Mouse (Mus musculus) adrenal gland, adult 18-20 months (tissue): ENCODE results near the gene Gm8251. TPM values are rescaled to one million over a fixed set of nuclear protein-coding genes. Genes with fewer than 3 reads are reported as not detected.
"Not testable (repeated sequence)": the region's sequence is repeated elsewhere in the genome, so short reads cannot be mapped to it uniquely, and the experiment has no call there.

Experiments
- DNase-seq, 2 experiments: peaks; one replicate each; pipeline ENCODE4 v3.0.0; 2021 to 2022; ENCODE audit warnings: low spot score in 2 of 2
- long read RNA-seq, 2 experiments: library from polyadenylated mRNA; stranded (forward); transcript quantifications; one replicate each; pipeline ENCODE4 v2.0.0; 2021
- total RNA-seq, 2 experiments: library from RNA; stranded (reverse); gene quantifications; 1 replicate in 1 of 2; 2 replicates in 1 of 2; pipeline ENCODE4 v1.2.3; 2021

Gene Gm8251
- total RNA-seq, result under 1 TPM in 1 of 2 experiments, not detected in 1; 0.03 TPM
- long read RNA-seq, experiment 1, result 0 reads
- long read RNA-seq, experiment 2, result 0 reads

GRCm38 (mm10) chr1:44061836-44062235, at the start of gene Gm8251:
Gene Gm8251 (minus strand): TSS chr1:44061936.
- DNase-seq, result no peak

GRCm38 (mm10) chr1:44102939-44103338, 41.2 kb upstream of the Gm8251 start:
- DNase-seq, result no peak

DNA sequence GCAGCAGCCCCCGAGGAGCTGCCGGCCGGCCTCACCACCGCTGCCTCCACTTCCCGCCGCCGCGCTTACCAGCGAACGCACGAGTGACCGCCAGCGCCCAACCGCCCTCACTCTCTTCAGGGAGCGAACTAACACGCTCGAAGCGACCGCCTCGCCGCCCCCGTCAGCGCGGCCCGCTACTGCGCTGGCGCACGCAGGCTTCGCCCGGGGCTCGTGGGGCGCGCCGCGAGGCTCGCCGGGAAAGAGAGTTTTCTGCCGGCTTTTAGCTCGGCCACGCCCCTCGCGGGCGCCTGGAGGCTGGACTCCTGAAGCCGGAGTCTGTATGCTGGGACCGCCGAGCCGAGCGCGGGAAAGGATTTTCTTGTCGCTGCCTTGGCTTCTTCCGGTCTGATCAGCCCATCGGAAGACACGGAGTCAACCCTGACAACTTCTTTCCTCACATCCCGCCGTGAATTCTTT, 40.6 kb upstream of the Gm8251 start, which contains the start of gene Tex30:
TSS of gene Tex30 (minus strand) at position 183 of the 459 bp plus-strand sequence.
- peak; percentile 91 to 92 for DNase-seq

GRCm38 (mm10) chr1:44101448-44102225, 39.9 kb upstream of the Gm8251 start:
- peak in 1 of 2 experiments; percentile 14 for DNase-seq

- DNase-seq, result peak; percentile 57 to 59
These were observed 2.9 kb upstream of the Gm8251 start for GRCm38 (mm10) chr1:44064625-44065024.

DNA sequence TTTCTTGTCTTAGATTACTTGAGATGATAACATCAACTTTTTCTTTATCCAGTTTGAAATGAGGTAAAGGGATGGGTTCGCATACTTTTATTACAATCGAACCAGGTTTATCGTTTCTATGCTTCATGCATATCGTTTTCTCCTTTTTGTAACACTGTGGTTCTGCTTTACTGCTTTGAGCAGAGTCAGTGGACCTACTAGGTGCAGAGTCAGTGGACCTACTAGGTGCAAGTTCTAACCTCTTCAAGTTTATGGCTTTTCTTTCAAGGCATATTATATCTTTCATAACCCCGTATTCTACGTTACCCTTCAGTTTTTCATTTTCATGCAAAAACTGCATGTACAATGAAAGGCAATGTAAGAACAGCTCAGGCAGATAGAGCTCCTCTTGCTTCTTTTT, 1.7 kb upstream of the Gm8251 start:
- no peak for DNase-seq

DNA sequence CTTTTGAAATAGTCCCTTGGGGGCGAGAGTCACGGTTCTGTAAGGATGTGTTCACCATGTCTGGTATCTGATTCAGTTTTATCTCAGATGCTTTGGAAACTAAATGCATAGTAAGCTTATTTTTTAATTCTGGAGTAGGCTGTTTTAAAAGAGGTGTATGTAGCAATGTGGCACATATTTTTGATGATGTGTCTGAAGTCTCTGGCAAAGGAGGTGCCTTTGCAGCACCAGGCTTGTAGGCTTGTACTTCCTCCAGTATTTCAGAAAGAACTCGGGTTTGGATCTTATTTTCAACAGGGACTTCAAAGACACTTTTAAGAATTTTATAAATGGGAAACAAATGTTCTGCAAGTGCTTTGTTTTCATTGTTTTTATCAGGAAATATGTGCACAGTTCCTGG, 3.9 kb downstream of the Gm8251 start:
- DNase-seq, result no peak

DNA sequence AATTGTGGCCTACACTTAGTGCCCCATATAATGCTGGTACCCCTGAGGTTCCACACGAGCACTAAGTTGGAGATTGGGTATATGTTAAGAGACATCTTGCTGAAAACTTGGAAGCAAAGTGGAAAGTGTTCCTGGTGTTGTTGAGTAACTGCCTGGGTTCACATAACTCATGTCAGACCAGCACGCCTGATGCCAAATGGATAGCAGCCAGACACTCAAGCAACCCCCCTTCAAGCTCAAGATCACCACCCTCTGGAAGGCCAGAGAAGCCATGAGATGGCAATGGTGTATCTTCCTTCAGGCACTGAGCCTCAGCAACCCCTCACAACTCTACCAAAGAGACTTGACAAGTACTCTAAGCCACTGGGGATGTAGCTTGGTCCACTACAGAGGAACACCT, 15.2 kb downstream of the Gm8251 start:
- peak; percentile 25 to 33 for DNase-seq

DNA sequence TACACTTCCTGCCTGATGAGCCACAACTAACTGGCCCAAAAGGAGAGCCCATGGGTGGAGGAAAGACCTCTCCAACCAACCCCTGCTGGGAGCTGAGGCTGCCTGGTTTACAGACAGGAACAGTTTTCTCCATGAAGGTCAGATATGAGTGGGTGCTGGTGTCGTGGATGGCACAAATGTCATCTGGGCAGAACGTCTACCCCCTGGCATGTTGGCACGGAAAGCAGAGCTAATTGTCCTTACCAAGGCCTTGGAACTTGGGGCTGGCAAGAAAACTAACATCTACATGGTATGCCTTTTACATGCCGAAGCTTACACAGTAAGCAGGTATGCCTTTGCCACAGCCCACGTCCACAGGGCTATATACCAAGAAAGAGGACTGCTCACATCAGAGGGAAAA, 16.0 kb downstream of the Gm8251 start:
- not testable (repeated sequence) for DNase-seq

DNA sequence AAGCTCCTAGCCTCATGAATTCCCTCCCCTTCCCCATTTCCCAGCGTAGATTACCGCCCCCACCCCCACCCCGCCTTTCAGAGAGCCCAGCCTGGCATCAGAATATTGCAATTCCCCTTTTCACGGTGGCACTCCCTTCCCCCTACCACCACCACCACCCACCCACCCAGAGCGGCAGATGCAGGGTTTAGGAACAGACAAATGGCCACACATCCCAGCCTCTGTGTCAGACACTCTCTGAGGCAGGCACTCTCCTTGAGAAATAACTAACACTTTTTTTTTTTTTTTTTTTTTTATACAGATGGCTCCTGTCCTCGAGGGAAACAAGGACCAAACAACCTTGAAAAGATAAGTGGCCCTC, 19.2 kb downstream of the Gm8251 start:
- no peak for DNase-seq

DNA sequence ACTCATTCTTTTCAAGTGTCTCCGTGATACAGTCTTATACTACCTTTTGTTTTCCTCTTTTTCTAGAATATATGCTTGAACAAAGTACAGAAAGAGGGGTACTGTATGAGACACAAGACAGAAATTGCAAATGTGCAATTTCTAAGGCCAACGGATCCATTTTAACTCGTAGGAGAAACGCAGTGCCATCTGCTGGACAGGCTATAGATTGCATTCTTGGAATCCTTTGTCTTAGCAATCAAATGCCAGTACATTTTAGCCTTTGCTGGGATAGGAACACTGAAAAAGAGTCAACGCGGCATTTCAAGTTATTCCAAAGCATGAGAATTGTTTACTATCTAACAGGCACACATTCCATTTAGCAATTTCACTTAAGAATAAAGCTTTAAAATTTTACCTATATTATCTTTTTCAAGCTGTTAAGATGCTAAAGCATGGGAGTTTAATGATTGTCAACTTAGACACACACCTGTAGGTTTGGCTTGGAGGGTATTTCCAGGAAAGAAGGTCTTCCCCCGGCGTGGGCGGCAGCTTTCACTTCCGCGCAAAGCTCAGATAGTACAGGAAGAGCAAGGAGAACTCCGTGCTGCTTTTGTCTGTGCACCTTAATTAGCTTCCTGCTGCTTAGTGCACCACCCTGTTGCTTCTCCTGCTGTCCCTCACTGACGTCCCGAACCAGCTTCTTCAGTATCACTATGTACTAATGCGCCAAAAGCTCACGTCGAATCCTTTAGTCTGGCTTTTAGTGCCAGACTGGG, 19.8 kb downstream of the Gm8251 start:
- DNase-seq, result peak; percentile 58 to 66

DNA sequence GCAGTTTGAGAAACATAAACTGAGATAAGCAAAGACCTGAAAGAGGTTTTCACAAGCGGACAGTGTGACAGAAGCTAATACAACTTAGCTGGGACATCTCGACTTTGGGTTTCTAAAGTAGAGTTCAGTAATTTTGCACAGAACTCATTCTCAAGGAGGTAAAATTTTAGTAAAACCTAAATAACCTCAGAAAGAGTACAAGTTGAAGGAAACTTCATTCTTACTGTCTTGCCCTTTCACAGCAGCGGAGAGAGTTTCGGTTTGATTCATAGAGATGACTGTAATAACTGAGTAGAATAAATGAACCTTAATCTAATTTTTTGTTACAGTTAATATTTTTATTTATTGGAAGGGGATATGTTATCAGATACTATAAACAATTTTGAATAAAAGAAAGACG, 28.8 kb downstream of the Gm8251 start:
- no peak for DNase-seq

DNA sequence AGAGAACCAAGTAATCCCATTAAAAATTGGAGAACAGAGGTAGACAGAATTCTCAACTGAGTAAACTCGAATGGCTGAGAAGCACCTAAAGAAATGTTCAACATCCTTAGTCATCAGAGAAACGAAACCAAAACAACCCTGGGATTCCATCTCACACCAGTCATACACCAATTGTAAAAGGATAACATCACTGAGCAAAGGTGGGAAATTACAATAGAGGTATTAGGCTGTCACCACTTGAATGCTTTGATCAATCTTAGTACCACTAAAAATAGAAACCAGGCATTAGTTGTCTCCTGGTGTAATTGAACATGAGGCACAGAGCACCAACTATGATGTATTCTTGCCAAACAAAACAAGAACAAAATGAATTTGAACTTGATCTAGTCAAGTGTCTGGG, 29.5 kb downstream of the Gm8251 start:
- no peak for DNase-seq

GRCm38 (mm10) chr1:44027651-44028050, 34.1 kb downstream of the Gm8251 start:
- DNase-seq, result no peak

DNA sequence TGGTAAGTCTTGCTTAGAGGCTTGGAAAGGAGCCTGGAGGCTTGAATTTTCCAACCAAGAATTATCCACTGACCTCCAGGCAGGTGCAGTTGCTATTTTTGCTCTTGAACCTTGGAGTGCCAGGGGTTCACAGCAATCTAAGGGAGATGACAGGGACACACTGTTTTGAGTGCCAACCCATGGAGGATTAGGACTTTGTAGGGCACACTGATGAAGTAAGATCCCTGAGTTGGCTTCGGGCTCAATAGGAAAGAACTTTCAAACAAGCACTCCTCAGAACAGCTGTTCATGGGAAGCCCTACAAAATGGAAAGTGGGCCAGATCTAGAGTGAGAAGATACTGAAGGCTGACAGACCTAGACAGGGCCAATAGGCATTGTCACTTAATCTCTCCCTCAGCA, 39.1 kb downstream of the Gm8251 start:
- no peak for DNase-seq

- no peak for DNase-seq
These were observed 41.8 kb downstream of the Gm8251 start, which contains the start of gene Mettl21c for GRCm38 (mm10) chr1:44019934-44020333. Gene Mettl21c (minus strand): TSS chr1:44020034.

GRCm38 (mm10) chr1:44015556-44015955, 46.2 kb downstream of the Gm8251 start:
- no peak for DNase-seq

Other genes with a start within 250 kb of the Gm8251 start
- gene Uxs1, start 234.1 kb downstream of the Gm8251 start, total RNA-seq, result 10 to 100 TPM; 48.0 to 59.3 TPM
- 10 to 100 TPM; 38.4 to 47.7 TPM for gene Tpp2, start 128.3 kb downstream of the Gm8251 start, total RNA-seq
- not detected for gene Mettl21c, start 41.9 kb downstream of the Gm8251 start, total RNA-seq
- 10 to 100 TPM in 1 of 2 experiments, 1 to 10 TPM in 1; 9.5 to 10.2 TPM for gene Tex30, start 40.5 kb upstream of the Gm8251 start, total RNA-seq
- gene Kdelc1, start 56.9 kb upstream of the Gm8251 start, total RNA-seq, result 10 to 100 TPM; 10.8 to 15.9 TPM
- 10 to 100 TPM; 14.6 to 15.9 TPM for gene Bivm, start 57.0 kb upstream of the Gm8251 start, total RNA-seq
- 10 to 100 TPM; 18.1 to 22.3 TPM for gene Ercc5, start 85.8 kb upstream of the Gm8251 start, total RNA-seq
- not detected for gene Mettl21e, start 157.0 kb upstream of the Gm8251 start, total RNA-seq